Mouse (Mus musculus) small intestine, adult 2 months (tissue): ENCODE results near the gene Acsbg1. TPM values are rescaled to one million over a fixed set of nuclear protein-coding genes. Genes with fewer than 3 reads are reported as not detected.

Source experiments
- H3K27ac ChIP-seq: fragments of 200-500 bp; 2 replicates; pipeline ENCODE4 v1.5.1; 2012; ENCODE audit warnings: low read depth, low read length, control low read depth, inconsistent platforms; ENCODE audit not compliant: insufficient read depth
- H3K27me3 ChIP-seq: fragments of 200-500 bp; 2 replicates; pipeline ENCODE4 v1.6.1; 2012; ENCODE audit warnings: mild to moderate bottlenecking, moderate library complexity, low read length, inconsistent platforms; ENCODE audit not compliant: control insufficient read depth, insufficient read depth
- H3K36me3 ChIP-seq: fragments of 200-500 bp; 2 replicates; pipeline ENCODE4 v1.6.1; 2012; ENCODE audit warnings: mild to moderate bottlenecking, low read length, control low read depth, inconsistent platforms; ENCODE audit not compliant: control insufficient read depth, insufficient read depth
- H3K4me1 ChIP-seq: fragments of 200-500 bp; 2 replicates; pipeline ENCODE4 v1.6.1; 2012; ENCODE audit warnings: low read length, inconsistent platforms, mixed read lengths; ENCODE audit not compliant: control insufficient read depth, insufficient read depth, insufficient read length
- H3K4me3 ChIP-seq: fragments of 200-500 bp; 2 replicates; pipeline ENCODE4 v1.5.1; 2012; ENCODE audit warnings: low read depth, mild to moderate bottlenecking, control low read depth, inconsistent platforms, low read length, moderate library complexity
- CTCF ChIP-seq: fragments of 200-500 bp; IDR thresholded peaks from 2 replicates; pipeline ENCODE4 v1.5.1; 2012; ENCODE audit warnings: low read depth, mild to moderate bottlenecking, control low read depth, inconsistent platforms, low read length, moderate library complexity, mixed read lengths; ENCODE audit not compliant: insufficient replicate concordance, insufficient read length; ENCODE audit errors: extremely low read depth
- POLR2A ChIP-seq: fragments of 200-500 bp; IDR thresholded peaks from 2 replicates; pipeline ENCODE4 v1.6.1; 2012; ENCODE audit warnings: low read depth, mild to moderate bottlenecking, control low read depth, inconsistent platforms, low read length, moderate library complexity
- WGBS: fragments of 180-500 bp; shearing (Covaris S2); methylation state at CpG from one replicate; pipeline ENCODE4 v1.1.7; 2018; 5-methylcytosine and 5-hydroxymethylcytosine counted together
- polyA plus RNA-seq: library from polyadenylated mRNA; depleted of rRNA; stranded (reverse); fragments of >200 nt; gene quantifications from 2 replicates; pipeline ENCODE4 v1.2.3, GENCODE M21; 2012

The Acsbg1 gene
- polyA plus RNA-seq, 1 experiment = 1.9 TPM

- Histone ChIP-seq H3K27me3 (peaks cover 4% of the 10 kb centered on the region; the same call in 1 of the 2 replicates), H3K27ac (no peak overlapping the region), H3K36me3 (no peaks in the 10 kb centered on the region), H3K4me1 (no peaks in the 10 kb centered on the region; the same call in none of the 2 replicates), H3K4me3 (no peak overlapping the region)
- TF ChIP-seq CTCF (no peak), POLR2A (no peak)
- WGBS = 43% methylated on average over 2 of the region's 2 CpGs
Measured at GRCm38 (mm10) chr9:54647456-54647855, 14.2 kb downstream of the Acsbg1 start.

- Histone ChIP-seq H3K27me3 (peaks cover 4% of the 10 kb centered on the region; the same call in 1 of the 2 replicates), H3K36me3 (no peaks in the 10 kb centered on the region), H3K4me1 (no peaks in the 10 kb centered on the region; the same call in none of the 2 replicates), H3K27ac (no peak overlapping the region), H3K4me3 (no peak overlapping the region)
- TF ChIP-seq POLR2A = no peak
- TF ChIP-seq CTCF = no peak
- 62% methylated on average over 9 of the region's 9 CpGs for WGBS
Measured at GRCm38 (mm10) chr9:54646252-54646651, 15.4 kb downstream of the Acsbg1 start.

GRCm38 (mm10) chr9:54645530-54645929, 16.1 kb downstream of the Acsbg1 start:
- TF ChIP-seq POLR2A (no peak), CTCF (no peak)
- Histone ChIP-seq H3K36me3 (no peaks in the 10 kb centered on the region), H3K4me1 (no peaks in the 10 kb centered on the region; the same call in none of the 2 replicates), H3K27ac (no peak overlapping the region), H3K4me3 (no peak overlapping the region), H3K27me3 (no peaks in the 10 kb centered on the region)
- WGBS = 68% methylated on average over 6 of the region's 6 CpGs

GRCm38 (mm10) chr9:54643179-54643578, 18.5 kb downstream of the Acsbg1 start:
- TF ChIP-seq CTCF (no peak), POLR2A (no peak)
- 76% methylated on average over 7 of the region's 7 CpGs for WGBS

GRCm38 (mm10) chr9:54642556-54642955, 19.1 kb downstream of the Acsbg1 start:
- peak overlapping the region; percentile 30 for H3K4me3 ChIP-seq
- 48% methylated on average over 4 of the region's 4 CpGs for WGBS
- TF ChIP-seq POLR2A (no peak), CTCF (no peak)

More at GRCm38 (mm10) chr9:54643179-54643578, 18.5 kb downstream of the Acsbg1 start:
- Histone ChIP-seq H3K27me3 (no peaks in the 10 kb centered on the region), H3K36me3 (no peaks in the 10 kb centered on the region), H3K4me3 (no peak overlapping the region), H3K27ac (no peak overlapping the region), H3K4me1 (no peaks in the 10 kb centered on the region; the same call in 1 of the 2 replicates)

GRCm38 (mm10) chr9:54642149-54642548, 19.5 kb downstream of the Acsbg1 start:
- no peak overlapping the region for H3K27ac ChIP-seq
- TF ChIP-seq POLR2A = no peak
- TF ChIP-seq CTCF = no peak
- H3K36me3 ChIP-seq = no peaks in the 10 kb centered on the region
- H3K4me1 ChIP-seq = no peaks in the 10 kb centered on the region; the same call in 1 of the 2 replicates
- H3K27me3 ChIP-seq = no peaks in the 10 kb centered on the region
- peak overlapping the region; percentile 30 for H3K4me3 ChIP-seq
- WGBS = 46% methylated on average over 2 of the region's 2 CpGs

More at GRCm38 (mm10) chr9:54642556-54642955, 19.1 kb downstream of the Acsbg1 start:
- H3K4me1 ChIP-seq = no peaks in the 10 kb centered on the region; the same call in 1 of the 2 replicates
- H3K27me3 ChIP-seq = no peaks in the 10 kb centered on the region
- no peak overlapping the region for H3K27ac ChIP-seq
- no peaks in the 10 kb centered on the region for H3K36me3 ChIP-seq

GRCm38 (mm10) chr9:54641548-54641947, 20.1 kb downstream of the Acsbg1 start:
- Histone ChIP-seq H3K27ac (no peak overlapping the region), H3K27me3 (no peaks in the 10 kb centered on the region), H3K4me3 (no peak overlapping the region), H3K4me1 (no peaks in the 10 kb centered on the region; the same call in 1 of the 2 replicates), H3K36me3 (no peaks in the 10 kb centered on the region)
- WGBS = 65% methylated on average over 3 of the region's 3 CpGs
- TF ChIP-seq CTCF (no peak), POLR2A (no peak)
